Mouse (Mus musculus): ENCODE results near the gene Zbed5.
"Not testable (repeated sequence)": the region's sequence is repeated elsewhere in the genome, so short reads cannot be mapped to it uniquely, and the experiment has no call there.

Gene Zbed5

DNA sequence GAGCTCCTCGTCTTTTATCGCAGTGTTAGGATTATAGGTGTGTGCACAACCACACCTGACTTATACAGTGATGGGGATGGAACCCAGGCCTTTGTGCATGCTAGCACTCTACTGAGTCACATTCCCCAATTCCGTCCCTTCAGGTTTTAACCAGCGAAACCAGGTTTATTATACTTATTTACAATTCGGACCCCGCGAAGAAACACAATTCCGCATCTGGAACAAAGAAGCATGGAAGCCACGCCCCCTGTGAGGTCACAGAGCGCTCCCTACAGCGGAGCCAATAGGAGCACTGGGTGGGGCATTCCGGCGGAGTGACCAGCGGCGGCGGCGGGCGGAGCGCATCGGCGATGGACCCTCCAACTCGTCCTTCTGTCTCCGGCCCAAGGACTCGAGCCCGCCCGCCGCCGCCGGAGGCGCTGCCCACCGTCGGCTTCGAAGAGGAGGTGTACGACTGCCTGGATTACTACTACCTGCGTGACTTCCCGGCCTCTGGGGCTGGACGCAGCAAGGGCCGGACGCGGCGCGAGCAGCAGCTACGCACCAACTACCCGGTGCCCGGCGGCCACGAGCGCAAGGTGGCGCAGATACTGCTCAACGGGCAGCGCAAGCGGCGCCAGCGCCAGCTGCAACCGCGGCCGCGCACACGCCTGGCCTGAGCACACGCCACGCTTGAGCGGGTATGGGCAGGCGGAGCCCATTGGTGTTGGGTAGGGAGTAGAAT is 12.9 kb downstream of the Zbed5 start, which contains the start of gene Nupr1l:
TSS of gene Nupr1l (plus strand) at position 299 of the 724 bp plus-strand sequence.
- peak; percentile 84 to 86 for DNase-seq (ENCODE audit: low spot score in 2 of 2)

DNA sequence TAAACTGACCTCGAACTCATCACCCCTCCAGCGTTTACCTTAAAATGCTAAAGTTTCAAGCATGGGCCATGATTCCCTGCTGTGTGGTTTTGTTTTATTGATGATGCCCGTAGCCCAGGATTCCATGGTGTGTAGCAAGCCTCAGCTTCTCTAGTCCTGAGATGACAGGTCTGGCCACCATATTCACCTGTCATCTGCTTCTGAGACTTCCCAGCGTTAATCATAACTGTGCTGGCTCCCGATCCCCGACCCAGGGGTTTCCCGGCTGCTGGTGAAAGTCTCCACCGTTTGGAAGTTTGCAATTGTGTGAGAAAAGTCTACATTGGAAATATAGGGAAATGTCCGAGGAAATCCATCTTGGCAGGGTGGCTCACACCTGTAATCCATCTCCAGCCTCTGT is 13.6 kb downstream of the Zbed5 start:
- no peak for DNase-seq (ENCODE audit: low spot score in 2 of 2)

DNA sequence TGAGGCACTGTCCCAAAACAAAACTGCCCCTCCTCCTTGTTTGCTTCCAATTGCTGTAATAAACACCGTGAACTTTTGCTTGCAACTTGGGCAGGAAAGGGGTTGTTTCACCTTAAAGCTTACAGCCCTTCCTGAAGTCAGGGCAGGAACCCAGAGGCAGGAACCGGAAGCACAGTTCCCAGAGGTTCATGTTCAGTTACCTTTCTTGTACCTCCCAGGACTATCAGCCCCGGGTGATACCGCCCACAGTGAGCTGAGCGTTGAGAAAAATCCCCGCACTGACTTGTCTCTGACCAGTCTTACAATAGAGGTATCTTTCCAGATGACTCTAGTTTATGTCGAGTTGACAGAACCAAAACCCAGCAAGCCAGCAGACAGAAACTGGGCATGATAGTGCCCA is 14.1 kb downstream of the Zbed5 start:
- no peak for DNase-seq (ENCODE audit: low spot score in 2 of 2)

DNA sequence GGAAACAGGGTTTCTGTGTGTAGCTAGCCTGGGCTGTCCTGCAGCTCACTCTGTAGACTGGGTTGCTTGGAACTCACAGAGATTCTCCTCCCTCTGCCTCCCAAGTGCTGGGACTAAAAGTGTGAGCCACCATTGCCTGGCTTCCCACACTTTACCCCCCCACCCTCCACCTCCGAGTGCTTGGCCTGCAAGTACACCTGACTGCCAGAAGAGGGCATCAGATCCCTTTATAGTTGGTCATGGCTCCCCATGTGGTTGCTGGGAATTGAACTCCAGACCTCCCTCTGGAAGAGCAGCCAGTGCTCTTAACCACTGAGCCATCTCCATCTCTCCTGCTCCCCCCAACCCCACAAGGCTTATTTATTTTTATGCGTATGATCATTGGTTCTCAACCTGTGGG is 18.5 kb downstream of the Zbed5 start:
- DNase-seq (ENCODE audit: low spot score in 2 of 2), result no peak

DNA sequence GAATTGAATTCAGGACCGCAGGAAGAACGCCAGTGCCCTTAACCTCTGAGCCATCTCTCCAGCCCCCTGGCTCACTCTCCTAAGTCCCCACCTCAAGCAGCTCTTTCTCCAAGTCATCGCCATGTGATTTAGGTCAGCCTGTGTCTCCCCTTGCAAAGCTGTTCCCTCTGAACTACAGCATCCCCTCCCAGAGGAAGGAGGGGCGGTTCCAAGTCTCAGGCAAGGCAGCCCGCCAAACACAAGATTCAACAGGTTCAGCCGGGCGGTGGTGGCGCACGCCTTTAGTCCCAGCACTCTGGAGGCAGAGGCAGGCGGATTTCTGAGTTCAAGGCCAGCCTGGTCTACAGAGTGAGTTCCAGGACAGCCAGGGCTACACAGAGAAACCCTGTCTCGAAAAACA is 20.0 kb downstream of the Zbed5 start:
- DNase-seq (ENCODE audit: low spot score in 2 of 2), result not testable (repeated sequence)

DNA sequence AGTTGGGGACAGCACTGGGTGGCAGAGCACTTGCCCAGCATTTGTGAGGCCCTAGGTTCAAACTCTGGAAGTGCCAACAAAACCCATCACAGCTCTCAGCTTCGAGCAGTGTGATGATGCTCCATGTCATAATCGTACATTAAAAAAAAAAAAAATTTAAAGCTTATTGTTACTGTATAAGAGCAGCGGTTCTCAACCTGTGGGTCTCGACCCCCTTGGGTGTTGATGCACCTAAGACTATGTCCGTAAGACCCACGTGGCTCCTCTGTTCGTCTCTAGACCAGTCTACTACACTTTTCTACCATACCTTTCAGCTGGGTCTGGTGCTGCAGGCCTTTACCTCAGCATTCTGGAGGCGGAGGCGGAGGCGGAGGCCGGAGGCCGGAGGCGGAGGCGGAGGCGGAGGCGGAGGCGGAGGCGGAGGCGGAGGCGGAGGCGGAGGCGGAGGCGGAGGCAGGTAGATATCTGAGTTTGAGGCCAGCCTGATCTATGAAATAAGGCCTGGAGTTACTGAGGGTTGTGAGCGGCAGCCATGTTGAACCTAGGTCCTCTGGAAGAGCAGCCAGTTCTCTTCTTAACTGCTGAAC is 22.6 kb downstream of the Zbed5 start:
- no peak for DNase-seq (ENCODE audit: low spot score in 2 of 2)

DNA sequence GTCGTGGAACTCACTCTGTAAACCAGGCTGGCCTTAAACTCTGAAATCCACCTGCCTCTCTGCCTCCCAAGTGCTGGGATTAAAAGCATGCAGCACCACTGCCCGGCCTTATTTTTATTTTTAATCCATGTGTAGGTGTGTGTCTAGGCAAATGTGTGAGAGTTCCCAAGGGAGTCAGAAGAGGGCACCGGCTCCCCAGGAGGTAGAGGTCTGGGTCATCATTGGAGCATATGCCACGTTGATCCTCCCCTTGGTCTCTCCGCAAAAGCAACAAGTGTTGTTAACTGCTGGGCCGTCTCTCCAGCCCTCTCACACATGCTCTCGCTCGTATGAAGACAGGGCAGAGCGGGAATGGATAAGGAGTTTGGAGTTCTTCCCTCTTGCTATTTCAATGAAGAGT is 23.2 kb downstream of the Zbed5 start:
- DNase-seq (ENCODE audit: low spot score in 2 of 2), result no peak

DNA sequence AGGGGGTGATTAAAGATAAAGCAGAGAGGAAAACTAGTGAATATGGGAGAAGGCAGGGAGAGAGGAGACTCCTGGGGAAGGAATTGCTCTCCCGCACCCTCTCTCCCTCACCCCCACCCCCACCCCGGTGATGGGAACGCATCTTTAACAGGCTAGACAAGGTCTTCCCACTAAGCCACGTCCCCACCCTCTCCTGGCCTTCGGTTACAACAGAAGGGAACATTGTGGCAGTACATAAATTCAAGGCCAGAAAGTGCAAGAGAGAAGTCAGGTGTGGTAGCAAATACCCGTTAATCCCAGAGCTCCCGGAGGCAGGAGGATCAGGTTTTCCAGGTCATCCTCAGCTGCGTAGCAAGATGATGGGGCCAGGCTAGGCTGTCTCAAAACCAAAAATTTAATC is 23.8 kb downstream of the Zbed5 start:
- DNase-seq (ENCODE audit: low spot score in 2 of 2), result no peak

DNA sequence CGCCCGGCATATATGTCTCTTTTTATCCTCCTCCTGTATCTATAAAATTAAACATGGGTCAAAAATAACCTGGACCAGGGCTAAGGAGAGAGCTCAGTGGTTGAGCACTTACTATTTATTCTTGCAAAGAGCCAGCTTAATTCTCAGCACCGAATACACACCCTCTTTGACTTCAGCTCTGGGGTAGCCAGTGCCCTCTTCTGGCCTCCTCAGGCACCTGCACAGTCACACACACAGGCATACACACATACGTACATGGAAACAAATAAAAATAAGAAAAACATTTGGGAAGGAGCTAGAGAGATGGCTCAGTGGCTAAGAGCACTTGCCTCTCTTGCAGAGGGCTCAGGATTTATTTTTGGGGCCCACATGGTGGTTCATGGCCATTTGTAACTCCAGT is 26.4 kb downstream of the Zbed5 start:
- no peak for DNase-seq (ENCODE audit: low spot score in 2 of 2)

DNA sequence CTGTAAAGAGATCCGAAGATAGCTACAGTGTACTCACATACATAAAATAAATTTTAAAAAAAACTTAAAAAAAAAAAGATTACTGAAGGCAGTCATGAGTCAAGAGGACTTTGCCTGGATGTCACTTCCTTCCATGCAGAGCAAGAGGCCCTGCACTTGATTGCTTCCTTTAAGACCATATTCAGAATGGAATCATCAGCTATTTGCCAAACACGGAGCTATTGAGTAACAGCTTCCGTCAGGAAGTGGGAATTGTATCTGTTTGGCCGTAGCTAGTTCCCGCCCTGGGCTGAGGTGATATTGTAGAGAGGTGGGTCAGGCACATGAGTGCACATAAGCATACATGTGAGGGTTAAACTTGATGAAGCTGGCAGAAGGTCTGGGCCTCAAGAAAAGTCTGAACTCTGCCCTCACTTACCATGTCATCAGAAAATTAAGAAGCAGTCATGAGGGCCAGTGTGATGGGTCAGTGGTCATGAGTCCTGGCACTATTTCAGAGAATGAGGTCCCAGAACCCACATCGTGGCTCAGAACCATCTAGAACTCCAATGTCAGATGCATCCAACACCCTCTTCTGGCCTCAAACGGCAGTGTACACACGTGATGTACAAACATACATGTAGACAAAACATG is 29.4 kb downstream of the Zbed5 start:
- no peak for DNase-seq (ENCODE audit: low spot score in 2 of 2)

DNA sequence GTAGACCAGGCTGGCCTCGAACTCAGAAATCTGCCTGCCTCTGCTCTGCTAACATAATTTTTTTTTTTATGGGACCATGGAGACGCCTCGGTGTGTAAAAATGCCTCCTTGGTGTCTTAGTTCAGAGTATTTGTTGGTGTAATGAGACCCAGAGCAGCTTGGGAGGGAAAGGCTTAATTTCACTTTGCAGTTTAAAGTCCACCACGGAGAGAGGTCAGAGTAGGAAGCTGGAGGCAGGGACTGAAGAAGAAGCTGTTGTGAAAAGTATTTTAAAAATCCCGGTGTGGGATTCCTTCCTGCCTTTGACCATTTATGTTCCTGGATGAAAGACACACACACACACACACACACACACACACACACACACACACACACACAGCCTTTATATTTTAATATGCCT is 30.4 kb downstream of the Zbed5 start:
- no peak for DNase-seq (ENCODE audit: low spot score in 2 of 2)

DNA sequence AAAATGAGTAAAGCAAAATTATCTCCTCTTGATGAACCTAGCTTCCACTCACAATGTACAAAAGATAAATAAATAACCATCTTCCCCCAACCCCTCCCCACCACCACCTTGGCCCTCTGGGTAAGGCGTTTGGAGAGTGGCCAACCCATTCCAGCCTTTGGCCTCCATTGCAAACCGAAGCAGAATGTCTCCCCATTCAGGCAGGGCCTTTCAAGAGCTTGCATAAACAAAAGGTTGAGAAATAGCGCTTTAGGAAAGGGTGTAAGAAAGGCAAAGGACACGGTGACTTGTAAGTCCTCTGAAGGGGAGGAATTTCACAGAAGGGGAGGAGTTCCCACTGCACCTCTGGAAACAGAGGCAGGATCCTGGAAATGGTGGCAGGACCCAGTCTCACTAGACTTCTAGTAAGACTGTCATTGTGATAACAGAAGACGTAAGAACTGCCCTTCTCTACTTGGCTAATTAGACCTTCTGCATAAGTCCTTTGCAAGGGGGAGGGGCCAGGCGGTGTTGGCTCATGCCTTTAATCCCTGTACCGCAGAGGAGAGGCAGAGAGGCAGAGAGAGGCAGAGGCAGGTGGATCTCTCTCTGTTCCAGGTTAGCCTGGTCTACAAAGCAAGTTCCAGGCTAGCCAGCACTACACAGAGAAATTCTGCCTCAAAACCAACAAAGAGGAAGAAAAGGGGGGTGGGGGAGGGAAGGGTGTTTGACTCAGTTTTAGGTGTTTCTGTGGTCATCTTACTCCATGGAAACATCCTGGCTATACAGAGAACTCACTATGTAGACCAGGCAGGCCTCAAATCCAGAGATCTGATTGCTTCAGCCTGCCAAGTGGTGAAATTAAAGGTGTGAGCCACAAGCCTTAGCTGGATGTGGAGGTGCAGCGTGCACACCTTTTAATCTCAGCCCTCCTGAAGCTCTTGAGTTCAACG is 34.7 kb downstream of the Zbed5 start:
- no peak for DNase-seq (ENCODE audit: low spot score in 2 of 2)

DNA sequence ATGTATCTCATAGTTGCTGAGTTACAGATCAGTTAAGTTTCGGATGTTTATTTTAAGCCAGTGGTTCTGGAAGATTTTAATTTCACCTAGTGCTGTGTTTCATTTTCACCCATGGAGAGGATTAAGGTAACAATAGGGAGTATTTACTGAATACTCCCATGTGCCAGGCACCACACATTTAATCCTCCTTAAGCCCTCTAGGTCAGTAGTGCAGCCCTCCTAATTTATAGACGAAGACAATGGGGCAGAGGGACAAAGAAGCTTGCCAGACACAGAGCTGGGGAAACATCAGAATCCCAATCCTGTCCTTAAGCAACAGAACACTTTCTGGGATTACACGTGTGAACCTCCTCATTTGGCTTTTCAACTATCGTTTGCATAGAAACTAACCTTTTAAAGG is 41.4 kb downstream of the Zbed5 start:
- no peak for DNase-seq (ENCODE audit: low spot score in 2 of 2)

DNA sequence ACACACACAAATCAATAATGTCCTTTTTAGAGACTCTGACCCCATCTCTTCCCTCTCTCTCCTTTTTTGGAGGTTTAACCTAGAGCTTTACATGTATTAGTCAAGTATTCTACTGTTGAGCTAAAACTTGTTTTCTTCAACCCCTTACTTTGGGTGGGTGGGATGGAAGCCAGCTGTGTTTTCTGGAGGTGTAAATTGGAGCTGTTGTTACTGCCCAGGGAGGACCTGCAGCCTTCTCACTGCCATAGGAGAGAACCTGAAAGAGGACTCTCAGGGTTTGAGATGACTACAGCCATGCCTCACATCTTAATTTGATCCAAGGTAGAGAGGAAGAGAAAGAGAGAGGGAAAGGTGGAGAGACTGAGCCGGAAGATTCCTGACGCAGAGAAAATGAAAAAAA is 44.8 kb downstream of the Zbed5 start:
- no peak for DNase-seq (ENCODE audit: low spot score in 2 of 2)

DNA sequence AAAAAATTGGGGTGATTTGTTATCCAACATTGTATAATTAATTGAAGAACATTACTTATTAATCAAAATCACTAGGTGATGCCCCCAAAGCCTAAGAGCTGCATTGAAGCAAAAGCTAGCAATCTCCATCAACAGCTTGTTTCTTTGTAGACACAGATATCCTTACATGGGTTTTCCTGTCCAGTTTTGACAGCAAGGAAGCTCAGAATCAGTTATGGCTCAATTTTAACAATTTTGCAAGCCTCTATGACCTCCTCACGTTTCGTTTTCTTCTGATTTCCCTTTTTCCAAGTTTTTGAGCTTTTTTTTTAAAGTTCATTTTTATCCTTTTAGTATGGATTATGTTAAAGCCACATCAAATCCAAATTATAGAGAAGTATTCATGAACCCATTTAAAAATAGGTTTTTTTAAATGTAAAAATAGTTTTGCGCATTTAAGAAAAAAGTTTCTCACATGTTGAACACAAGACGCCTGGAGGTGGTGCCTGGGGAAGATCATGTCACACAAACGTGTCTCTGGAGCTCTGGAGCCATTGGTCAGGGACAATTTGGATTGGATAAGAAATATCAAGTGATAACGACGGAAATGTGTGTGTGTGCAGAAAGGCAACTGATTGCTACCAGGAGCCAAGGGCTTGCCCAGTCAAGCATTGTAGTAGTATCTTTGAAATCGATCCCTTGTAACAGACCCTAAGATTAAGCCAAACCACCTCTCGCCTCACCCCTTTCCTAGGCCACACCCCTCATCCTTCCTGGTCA is 45.4 kb downstream of the Zbed5 start:
- DNase-seq (ENCODE audit: low spot score in 2 of 2), result no peak

DNA sequence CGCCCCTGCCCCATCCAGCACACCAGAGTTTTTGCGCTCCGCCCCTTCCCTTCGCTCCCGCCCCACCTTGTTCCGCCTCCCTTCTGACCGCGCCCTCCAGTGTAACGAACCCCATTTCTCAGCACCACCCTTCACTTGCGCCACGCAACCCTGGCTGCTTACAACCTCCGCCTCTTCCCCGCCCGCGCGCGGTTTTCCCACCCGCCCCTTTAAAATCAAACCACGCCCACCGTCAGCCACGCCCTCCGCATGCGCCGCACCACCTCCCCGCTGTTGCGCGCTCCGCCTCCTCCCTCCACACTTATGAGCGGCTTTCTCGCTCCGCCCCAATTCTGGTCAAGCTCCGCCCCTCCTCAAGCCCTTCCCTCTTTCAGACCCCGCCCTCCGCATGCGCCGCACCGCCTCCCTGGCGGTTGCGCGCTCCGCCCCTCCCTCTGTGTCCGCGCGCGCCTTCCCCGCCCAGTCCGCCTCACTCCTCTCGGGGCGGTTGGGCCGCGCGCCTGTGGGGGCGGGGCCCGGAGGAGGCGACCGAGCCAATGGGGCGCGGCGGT is 46.0 kb downstream of the Zbed5 start, which contains the start of gene Vkorc1l1:
TSS of gene Vkorc1l1 (plus strand) at position 476 of the 551 bp plus-strand sequence.
- peak; percentile 96 to 99 for DNase-seq (ENCODE audit: low spot score in 2 of 2)

DNA sequence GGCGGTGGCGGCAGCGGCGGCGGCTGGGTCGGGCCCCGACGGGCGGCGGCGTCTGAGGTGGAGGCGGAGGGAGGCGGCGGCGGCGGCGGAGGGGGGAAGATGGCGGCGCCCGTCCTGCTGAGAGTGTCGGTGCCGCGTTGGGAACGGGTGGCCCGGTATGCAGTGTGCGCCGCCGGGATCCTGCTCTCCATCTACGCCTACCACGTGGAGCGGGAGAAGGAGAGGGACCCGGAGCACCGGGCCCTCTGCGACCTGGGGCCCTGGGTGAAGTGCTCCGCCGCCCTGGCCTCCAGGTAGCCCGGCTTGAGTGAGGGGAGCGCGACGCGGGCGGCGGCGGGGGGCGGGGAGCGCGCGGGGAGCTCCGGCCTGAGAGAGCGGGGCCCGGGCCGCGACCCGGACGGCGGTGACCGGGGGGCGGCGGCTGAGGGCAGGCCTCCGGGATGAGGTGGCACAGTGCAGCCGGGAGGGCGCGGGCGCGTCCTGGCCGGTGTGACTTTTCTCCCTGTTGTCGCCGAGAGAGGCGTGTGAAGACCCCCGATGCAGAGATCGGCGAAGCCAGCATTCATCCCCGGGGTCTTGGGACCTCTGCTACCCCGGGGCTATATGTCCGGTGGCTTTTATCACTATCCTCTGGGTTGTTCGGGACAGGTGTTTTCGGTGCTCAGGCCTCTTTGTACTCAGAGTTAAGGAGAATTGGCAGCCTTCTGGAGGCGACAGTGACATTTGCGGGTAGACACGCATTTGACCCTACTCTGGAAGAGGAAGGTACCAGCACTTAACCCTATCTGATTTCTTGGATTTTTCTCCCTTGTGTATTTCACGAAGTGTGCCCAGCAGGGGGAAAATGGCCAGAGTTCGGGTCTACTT is 46.8 kb downstream of the Zbed5 start:
- peak in 1 of 2 experiments; percentile 39 for DNase-seq (ENCODE audit: low spot score in 2 of 2)

DNA sequence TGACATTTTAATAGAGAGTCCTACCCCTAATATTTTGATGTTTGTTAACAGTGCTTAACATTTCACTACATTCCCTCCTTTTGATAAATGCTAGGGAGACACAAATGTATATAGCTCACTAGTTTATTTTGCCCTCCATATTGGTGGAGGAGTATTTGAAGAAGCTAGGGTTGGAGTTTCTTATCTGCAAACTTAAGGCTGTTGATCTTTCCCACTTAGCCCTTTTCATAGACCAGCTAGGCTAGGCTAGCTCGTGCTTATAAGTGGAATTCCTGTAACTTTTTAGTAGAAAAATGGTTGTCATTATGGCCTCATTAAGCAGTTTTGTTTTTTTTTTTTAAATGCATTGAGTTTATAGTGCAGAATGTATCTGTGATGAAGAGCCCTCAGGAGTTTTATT is 47.9 kb downstream of the Zbed5 start:
- DNase-seq (ENCODE audit: low spot score in 2 of 2), result no peak

DNA sequence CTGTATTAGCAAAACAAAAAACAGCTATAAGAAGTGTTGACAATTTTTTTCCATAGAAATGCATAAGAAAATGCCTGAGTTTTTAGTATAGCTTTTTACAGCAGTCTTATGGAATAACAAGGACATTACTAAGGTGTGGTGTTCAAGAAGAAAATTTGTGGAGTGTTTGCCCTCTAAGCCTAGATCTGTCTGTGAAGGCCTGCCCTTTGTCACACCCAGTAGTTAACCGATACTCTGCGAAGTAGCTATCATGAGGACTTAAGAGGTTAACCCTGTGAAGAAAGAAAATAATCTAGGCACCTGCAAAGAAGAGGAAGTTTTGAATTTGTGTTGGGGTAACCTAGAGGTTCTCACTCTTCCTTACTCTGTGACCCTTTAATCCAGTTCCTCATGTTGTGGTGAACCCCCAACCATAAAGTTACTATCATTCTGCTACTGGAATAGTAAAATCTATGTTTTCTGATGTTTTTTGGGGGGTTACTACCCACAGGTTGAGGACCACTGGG is 52.1 kb downstream of the Zbed5 start:
- DNase-seq (ENCODE audit: low spot score in 2 of 2), result no peak

DNA sequence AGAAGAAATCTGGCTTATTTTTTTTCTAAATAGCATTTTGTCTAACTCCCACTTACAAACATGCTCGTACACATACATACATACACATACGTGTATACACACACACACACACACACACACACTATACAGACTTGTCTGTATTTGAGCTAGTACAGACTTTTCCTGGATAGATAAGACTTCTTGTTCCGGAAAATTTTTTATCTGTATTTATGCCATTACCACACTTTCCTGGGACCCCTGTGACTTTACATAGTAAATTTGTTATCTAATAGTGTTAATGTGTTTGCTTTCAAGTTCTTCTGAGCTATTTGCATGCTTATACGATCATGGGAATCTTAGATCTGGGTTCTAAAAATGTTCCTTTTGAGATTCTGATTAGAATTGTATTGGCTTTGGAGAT is 56.6 kb downstream of the Zbed5 start:
- no peak for DNase-seq (ENCODE audit: low spot score in 2 of 2)

All from urinary bladder, adult 18-20 months (tissue).